Mouse (Mus musculus): ENCODE results near the gene Vgll4. TPM values are rescaled to one million over a fixed set of nuclear protein-coding genes. Genes with fewer than 3 reads are reported as not detected.

Vgll4 gene
- polyA plus RNA-seq, 1 experiment = 36.1 TPM

GRCm38 (mm10) chr6:115006948-115007347, 37.2 kb upstream of the Vgll4 start:
- Histone ChIP-seq H3K4me3 (ENCODE audit: extremely low read depth, insufficient read depth, insufficient read length) (no peak overlapping the region), H3K4me1 (ENCODE audit: control insufficient read depth, insufficient read depth, insufficient read length) (no peaks in the 10 kb centered on the region), H3K27me3 (ENCODE audit: control insufficient read depth, insufficient read depth, low read length) (no peaks in the 10 kb centered on the region), H3K36me3 (ENCODE audit: control insufficient read depth, insufficient read depth, low read length) (peaks cover 11% of the 10 kb centered on the region), H3K27ac (ENCODE audit: insufficient read depth, low read length) (no peak overlapping the region)
- DNase-seq (ENCODE audit: low read depth in 1 of 2, low spot score in 2 of 2) = no peak
- 90% methylated on average over 6 of the region's 6 CpGs for WGBS
- TF ChIP-seq CTCF (IDR thresholded peaks at IDR 0.05; ENCODE audit: extremely low read depth, insufficient read depth, insufficient read length, insufficient replicate concordance) = no peak
- TF ChIP-seq POLR2A (IDR thresholded peaks at IDR 0.05; ENCODE audit: low read depth, low read length) = no peak

- TF ChIP-seq POLR2A (IDR thresholded peaks at IDR 0.05; ENCODE audit: low read depth, low read length) = no peak
- no peaks in the 10 kb centered on the region for H3K4me1 ChIP-seq (ENCODE audit: control insufficient read depth, insufficient read depth, insufficient read length)
Measured at GRCm38 (mm10) chr6:115006065-115006464, 36.3 kb upstream of the Vgll4 start.

GRCm38 (mm10) chr6:115005351-115005890, 35.6 kb upstream of the Vgll4 start:
- no peak for DNase-seq (ENCODE audit: low read depth in 1 of 2, low spot score in 2 of 2)

More at GRCm38 (mm10) chr6:115006065-115006464, 36.3 kb upstream of the Vgll4 start:
- H3K36me3 ChIP-seq (ENCODE audit: control insufficient read depth, insufficient read depth, low read length) = peaks cover 7% of the 10 kb centered on the region; the same call in 1 of the 2 replicates
- H3K4me3 ChIP-seq (ENCODE audit: extremely low read depth, insufficient read depth, insufficient read length) = no peak overlapping the region
- 49% methylated on average over 3 of the region's 3 CpGs for WGBS
- no peaks in the 10 kb centered on the region for H3K27me3 ChIP-seq (ENCODE audit: control insufficient read depth, insufficient read depth, low read length)
- no peak overlapping the region for H3K27ac ChIP-seq (ENCODE audit: insufficient read depth, low read length)
- DNase-seq (ENCODE audit: low read depth in 1 of 2, low spot score in 2 of 2) = no peak

GRCm38 (mm10) chr6:115004636-115005035, 34.8 kb upstream of the Vgll4 start:
- TF ChIP-seq POLR2A (IDR thresholded peaks at IDR 0.05; ENCODE audit: low read depth, low read length) (no peak), CTCF (IDR thresholded peaks at IDR 0.05; ENCODE audit: extremely low read depth, insufficient read depth, insufficient read length, insufficient replicate concordance) (no peak)
- H3K27ac ChIP-seq (ENCODE audit: insufficient read depth, low read length) = no peak overlapping the region
- H3K4me3 ChIP-seq (ENCODE audit: extremely low read depth, insufficient read depth, insufficient read length) = no peak overlapping the region
- H3K36me3 ChIP-seq (ENCODE audit: control insufficient read depth, insufficient read depth, low read length) = 0 out of 2 replicates have a peak, but pooled peaks cover 2% of the 10 kb centered on the region
- no peak for DNase-seq (ENCODE audit: low read depth in 1 of 2, low spot score in 2 of 2)
- no peaks in the 10 kb centered on the region for H3K4me1 ChIP-seq (ENCODE audit: control insufficient read depth, insufficient read depth, insufficient read length)
- no peaks in the 10 kb centered on the region for H3K27me3 ChIP-seq (ENCODE audit: control insufficient read depth, insufficient read depth, low read length)
- 94% methylated on average over 8 of the region's 8 CpGs for WGBS

More at GRCm38 (mm10) chr6:115005351-115005890, 35.6 kb upstream of the Vgll4 start:
- Histone ChIP-seq H3K4me3 (ENCODE audit: extremely low read depth, insufficient read depth, insufficient read length) (no peak overlapping the region), H3K36me3 (ENCODE audit: control insufficient read depth, insufficient read depth, low read length) (peaks cover 5% of the 10 kb centered on the region; the same call in 1 of the 2 replicates), H3K4me1 (ENCODE audit: control insufficient read depth, insufficient read depth, insufficient read length) (no peaks in the 10 kb centered on the region), H3K27ac (ENCODE audit: insufficient read depth, low read length) (no peak overlapping the region), H3K27me3 (ENCODE audit: control insufficient read depth, insufficient read depth, low read length) (no peaks in the 10 kb centered on the region)
- no peak for TF ChIP-seq CTCF (IDR thresholded peaks at IDR 0.05; ENCODE audit: extremely low read depth, insufficient read depth, insufficient read length, insufficient replicate concordance)
- no peak for TF ChIP-seq POLR2A (IDR thresholded peaks at IDR 0.05; ENCODE audit: low read depth, low read length)
- 93% methylated on average over 8 of the region's 8 CpGs for WGBS

GRCm38 (mm10) chr6:114998374-114999031, 28.7 kb upstream of the Vgll4 start:
- Histone ChIP-seq H3K4me3 (ENCODE audit: extremely low read depth, insufficient read depth, insufficient read length) (no peak overlapping the region), H3K4me1 (ENCODE audit: control insufficient read depth, insufficient read depth, insufficient read length) (no peaks in the 10 kb centered on the region), H3K27me3 (ENCODE audit: control insufficient read depth, insufficient read depth, low read length) (no peaks in the 10 kb centered on the region), H3K36me3 (ENCODE audit: control insufficient read depth, insufficient read depth, low read length) (no peaks in the 10 kb centered on the region), H3K27ac (ENCODE audit: insufficient read depth, low read length) (no peak overlapping the region)
- DNase-seq (ENCODE audit: low read depth in 1 of 2, low spot score in 2 of 2) = no peak
- no peak for TF ChIP-seq POLR2A (IDR thresholded peaks at IDR 0.05; ENCODE audit: low read depth, low read length)
- no peak for TF ChIP-seq CTCF (IDR thresholded peaks at IDR 0.05; ENCODE audit: extremely low read depth, insufficient read depth, insufficient read length, insufficient replicate concordance)
- 85% methylated on average over 16 of the region's 16 CpGs for WGBS

GRCm38 (mm10) chr6:114997471-114997870, 27.7 kb upstream of the Vgll4 start:
- Histone ChIP-seq H3K4me3 (ENCODE audit: extremely low read depth, insufficient read depth, insufficient read length) (no peak overlapping the region), H3K27me3 (ENCODE audit: control insufficient read depth, insufficient read depth, low read length) (no peaks in the 10 kb centered on the region), H3K4me1 (ENCODE audit: control insufficient read depth, insufficient read depth, insufficient read length) (no peaks in the 10 kb centered on the region), H3K36me3 (ENCODE audit: control insufficient read depth, insufficient read depth, low read length) (no peaks in the 10 kb centered on the region), H3K27ac (ENCODE audit: insufficient read depth, low read length) (no peak overlapping the region)
- TF ChIP-seq CTCF (IDR thresholded peaks at IDR 0.05; ENCODE audit: extremely low read depth, insufficient read depth, insufficient read length, insufficient replicate concordance) = no peak
- no peak for TF ChIP-seq POLR2A (IDR thresholded peaks at IDR 0.05; ENCODE audit: low read depth, low read length)
- WGBS = 86% methylated on average over 5 of the region's 5 CpGs
- DNase-seq (ENCODE audit: low read depth in 1 of 2, low spot score in 2 of 2) = no peak

GRCm38 (mm10) chr6:114996910-114997309, 27.1 kb upstream of the Vgll4 start:
- no peak for TF ChIP-seq POLR2A (IDR thresholded peaks at IDR 0.05; ENCODE audit: low read depth, low read length)
- no peak for TF ChIP-seq CTCF (IDR thresholded peaks at IDR 0.05; ENCODE audit: extremely low read depth, insufficient read depth, insufficient read length, insufficient replicate concordance)
- H3K4me3 ChIP-seq (ENCODE audit: extremely low read depth, insufficient read depth, insufficient read length) = no peak overlapping the region
- WGBS = 93% methylated on average over 5 of the region's 5 CpGs
- DNase-seq (ENCODE audit: low read depth in 1 of 2, low spot score in 2 of 2) = no peak
- H3K27me3 ChIP-seq (ENCODE audit: control insufficient read depth, insufficient read depth, low read length) = no peaks in the 10 kb centered on the region
- H3K4me1 ChIP-seq (ENCODE audit: control insufficient read depth, insufficient read depth, insufficient read length) = no peaks in the 10 kb centered on the region; the same call in 1 of the 2 replicates
- H3K36me3 ChIP-seq (ENCODE audit: control insufficient read depth, insufficient read depth, low read length) = no peaks in the 10 kb centered on the region
- H3K27ac ChIP-seq (ENCODE audit: insufficient read depth, low read length) = no peak overlapping the region
